Mouse (Mus musculus): Measurements from ENCODE around the gene Rcn3. TPM values are rescaled to one million over a fixed set of nuclear protein-coding genes. Genes with fewer than 3 reads are reported as not detected.
"Not testable (repeated sequence)": the region's sequence is repeated elsewhere in the genome, so short reads cannot be mapped to it uniquely, and the experiment has no call there.

The Rcn3 gene
- total and polyA plus RNA-seq, 3 experiments, result 24.6 to 64.5 (median 27.9) TPM

DNA sequence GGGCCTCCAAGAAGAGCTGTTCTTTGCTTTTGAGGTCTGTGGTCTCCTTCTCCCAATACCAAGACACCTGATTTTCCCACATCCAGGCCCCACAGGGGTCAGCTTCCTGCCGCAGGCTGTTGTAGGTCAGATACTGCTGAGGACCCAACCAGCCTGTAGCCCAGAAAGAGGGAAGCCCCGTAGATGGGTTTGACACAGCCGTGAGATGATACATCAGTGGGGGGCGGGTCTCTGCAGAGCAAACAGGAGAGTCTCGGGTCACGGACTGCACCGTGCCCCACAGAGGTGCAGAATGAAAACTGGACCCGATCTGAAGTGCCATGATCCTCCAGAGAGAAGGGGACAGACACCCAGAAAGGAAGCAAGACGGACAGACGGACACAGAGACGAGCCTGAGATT lies 10.4 kb upstream of the Rcn3 start:
- Histone ChIP-seq H3K4me1 (ENCODE audit: control insufficient read depth, insufficient read depth, low read length) (peaks cover 16% of the 10 kb centered on the region), H3K36me3 (ENCODE audit: control insufficient read depth, insufficient read depth, low read length) (0 out of 2 replicates have a peak, but pooled peaks cover 4% of the 10 kb centered on the region), H3K4me3 (peak overlapping the region; percentile 54), H3K79me2 (replicated peaks; ENCODE audit: control insufficient read depth, insufficient read depth, low read length) (peaks cover 2% of the 10 kb centered on the region), H3K27me3 (ENCODE audit: control insufficient read depth, insufficient read depth, low read length) (no peaks in the 10 kb centered on the region), H3K9ac (ENCODE audit: low read depth, low read length) (peak overlapping the region; percentile 25; the same call in 1 of the 2 replicates), H3K27ac (peak overlapping the region; percentile 95)
- intact Hi-C loops (cut with DNase I), result loop anchor here (2.0 kb wide), 2 partner anchors 18 to 20 kb away; no protein-coding TSS in a partner anchor
- TF ChIP-seq POLR2A (IDR thresholded peaks at IDR 0.05; ENCODE audit: insufficient read depth, low read depth, low read length) (no peak), CTCF (IDR thresholded peaks at IDR 0.05) (no peak), EP300 (IDR thresholded peaks at IDR 0.05; ENCODE audit: insufficient read depth, low read depth, low read length) (0 out of 2 replicates have a peak, but pooled peaks have one; percentile 6)
- WGBS, result 69% methylated on average over 11 of the region's 11 CpGs
- no peak for DNase-seq

DNA sequence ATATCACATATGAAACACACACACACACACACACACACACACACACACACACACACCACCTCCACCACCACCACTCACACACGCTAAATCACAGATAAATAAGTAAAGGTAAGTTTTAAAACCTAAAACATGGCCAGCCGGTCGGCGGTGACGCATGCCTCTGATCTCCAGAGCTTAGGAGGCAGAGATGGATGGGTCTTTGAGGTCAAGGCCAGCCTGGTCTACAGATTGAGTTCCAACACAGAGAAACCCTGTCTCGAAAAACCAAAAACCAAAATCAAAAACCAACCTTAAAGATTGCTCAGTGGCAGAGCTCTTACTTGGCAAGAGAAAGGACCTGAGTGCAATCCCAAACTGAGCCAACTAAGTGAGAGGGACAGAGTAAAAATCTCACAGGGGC lies 8.0 kb upstream of the Rcn3 start:
- Histone ChIP-seq H3K27me3 (ENCODE audit: control insufficient read depth, insufficient read depth, low read length) (no peaks in the 10 kb centered on the region), H3K9ac (ENCODE audit: low read depth, low read length) (no peak overlapping the region), H3K27ac (no peak overlapping the region; the same call in 1 of the 2 replicates), H3K79me2 (replicated peaks; ENCODE audit: control insufficient read depth, insufficient read depth, low read length) (peaks cover 2% of the 10 kb centered on the region), H3K36me3 (ENCODE audit: control insufficient read depth, insufficient read depth, low read length) (0 out of 2 replicates have a peak, but pooled peaks cover 4% of the 10 kb centered on the region), H3K4me1 (ENCODE audit: control insufficient read depth, insufficient read depth, low read length) (peaks cover 16% of the 10 kb centered on the region), H3K4me3 (no peak overlapping the region)
- intact Hi-C loops (cut with DNase I), result no loop called here
- 93% methylated on average over 6 of the region's 6 CpGs for WGBS
- TF ChIP-seq POLR2A (IDR thresholded peaks at IDR 0.05; ENCODE audit: insufficient read depth, low read depth, low read length) (no peak), CTCF (IDR thresholded peaks at IDR 0.05) (no peak), EP300 (IDR thresholded peaks at IDR 0.05; ENCODE audit: insufficient read depth, low read depth, low read length) (no peak)
- no peak for DNase-seq

DNA sequence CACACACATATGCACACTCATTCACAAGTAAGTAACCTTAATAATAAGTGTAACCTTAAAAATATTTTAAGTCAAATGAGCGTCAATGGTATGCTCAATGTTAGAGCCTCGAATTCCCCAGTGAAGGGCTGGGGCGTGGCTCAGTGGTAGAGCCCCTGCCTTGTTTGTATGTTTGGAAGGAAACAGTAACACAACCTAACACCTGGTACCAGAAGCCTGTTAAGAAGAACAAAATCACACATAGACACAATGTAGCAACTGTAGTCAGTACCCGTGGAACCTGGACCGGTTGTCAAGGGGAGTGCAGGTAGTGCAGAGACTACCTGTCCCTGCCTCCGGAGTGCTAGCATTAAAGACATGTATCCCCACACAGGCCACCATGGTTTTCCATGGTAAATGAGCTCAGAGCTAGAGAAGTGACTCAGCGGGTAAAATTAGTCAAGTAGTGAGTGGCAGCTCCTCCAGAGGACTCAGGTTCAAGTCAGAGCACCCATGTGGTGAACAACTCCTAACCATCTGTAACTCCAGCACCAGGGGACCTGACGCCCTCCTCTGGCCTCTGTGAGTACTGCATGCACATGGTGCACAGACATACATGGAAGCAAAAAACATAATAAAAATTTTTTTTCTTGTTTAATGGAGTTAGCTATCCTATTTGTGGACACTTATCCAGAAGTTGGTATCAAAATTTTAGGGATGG lies 6.7 kb upstream of the Rcn3 start:
- Histone ChIP-seq H3K9ac (ENCODE audit: low read depth, low read length) (no peak overlapping the region), H3K79me2 (replicated peaks; ENCODE audit: control insufficient read depth, insufficient read depth, low read length) (peaks cover 2% of the 10 kb centered on the region), H3K4me3 (no peak overlapping the region), H3K27me3 (ENCODE audit: control insufficient read depth, insufficient read depth, low read length) (no peaks in the 10 kb centered on the region), H3K4me1 (ENCODE audit: control insufficient read depth, insufficient read depth, low read length) (peaks cover 10% of the 10 kb centered on the region), H3K36me3 (ENCODE audit: control insufficient read depth, insufficient read depth, low read length) (0 out of 2 replicates have a peak, but pooled peaks cover 4% of the 10 kb centered on the region), H3K27ac (no peak overlapping the region)
- TF ChIP-seq CTCF (IDR thresholded peaks at IDR 0.05), result peak; percentile 57
- no peak for TF ChIP-seq POLR2A (IDR thresholded peaks at IDR 0.05; ENCODE audit: insufficient read depth, low read depth, low read length)
- no peak for TF ChIP-seq EP300 (IDR thresholded peaks at IDR 0.05; ENCODE audit: insufficient read depth, low read depth, low read length)
- DNase-seq, result no peak
- intact Hi-C loops (cut with DNase I), result no loop called here
- 88% methylated on average over 8 of the region's 8 CpGs for WGBS

DNA sequence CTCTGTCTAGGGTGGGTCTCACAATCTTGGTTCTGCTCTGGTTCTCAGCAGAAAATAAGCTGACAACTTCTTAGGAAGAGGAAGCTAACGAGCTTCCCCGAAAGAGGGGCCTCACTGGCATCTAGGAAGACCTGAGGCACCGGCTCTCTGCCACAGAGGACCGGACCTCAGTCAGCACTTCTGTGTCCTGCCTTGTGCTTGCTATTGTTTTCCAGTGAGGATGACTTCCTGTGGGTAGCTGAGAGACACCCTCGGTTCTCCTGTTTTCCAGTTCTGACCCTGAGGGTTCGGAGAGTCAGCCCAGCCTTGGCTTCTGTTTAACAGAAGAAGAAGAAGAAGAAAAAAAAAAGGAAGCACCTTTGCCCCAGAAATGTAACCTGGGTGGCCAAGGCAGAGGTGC lies 5.5 kb upstream of the Rcn3 start:
- Histone ChIP-seq H3K4me3 (no peak overlapping the region), H3K36me3 (ENCODE audit: control insufficient read depth, insufficient read depth, low read length) (0 out of 2 replicates have a peak, but pooled peaks cover 3% of the 10 kb centered on the region), H3K9ac (ENCODE audit: low read depth, low read length) (no peak overlapping the region), H3K27ac (peak overlapping the region; percentile 52), H3K27me3 (ENCODE audit: control insufficient read depth, insufficient read depth, low read length) (no peaks in the 10 kb centered on the region), H3K79me2 (replicated peaks; ENCODE audit: control insufficient read depth, insufficient read depth, low read length) (no peaks in the 10 kb centered on the region; the same call in 1 of the 2 replicates), H3K4me1 (ENCODE audit: control insufficient read depth, insufficient read depth, low read length) (peaks cover 6% of the 10 kb centered on the region)
- TF ChIP-seq EP300 (IDR thresholded peaks at IDR 0.05; ENCODE audit: insufficient read depth, low read depth, low read length) (no peak), CTCF (IDR thresholded peaks at IDR 0.05) (no peak), POLR2A (IDR thresholded peaks at IDR 0.05; ENCODE audit: insufficient read depth, low read depth, low read length) (no peak)
- WGBS, result 30% methylated on average over 6 of the region's 6 CpGs
- DNase-seq, result peak in 1 of 2 experiments; percentile 63
- intact Hi-C loops (cut with DNase I), result no loop called here

DNA sequence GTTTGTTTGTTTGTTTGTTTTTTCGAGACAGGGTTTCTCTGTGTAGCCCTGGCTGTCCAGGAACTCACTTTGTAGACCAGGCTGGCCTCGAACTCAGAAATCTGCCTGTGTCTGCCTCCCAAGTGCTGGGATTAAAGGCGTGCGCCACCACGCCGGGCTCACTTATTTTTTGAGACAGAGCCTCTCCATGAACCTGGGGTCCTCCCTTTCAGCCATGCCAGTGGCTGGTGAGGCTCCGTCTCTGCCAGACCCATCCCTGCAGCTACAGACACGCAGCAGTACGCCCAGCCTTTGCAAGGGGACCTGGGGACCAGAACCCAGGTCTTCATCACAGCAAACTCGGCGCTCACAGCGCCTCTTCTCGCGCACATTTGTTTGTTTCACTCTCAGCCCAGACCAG lies 3.9 kb upstream of the Rcn3 start:
- intact Hi-C loops (cut with DNase I); H3K27me3 ChIP-seq (ENCODE audit: control insufficient read depth, insufficient read depth, low read length); H3K36me3 ChIP-seq (ENCODE audit: control insufficient read depth, insufficient read depth, low read length); H3K27ac ChIP-seq; H3K4me1 ChIP-seq (ENCODE audit: control insufficient read depth, insufficient read depth, low read length); H3K4me3 ChIP-seq; H3K9ac ChIP-seq (ENCODE audit: low read depth, low read length); H3K79me2 ChIP-seq (replicated peaks; ENCODE audit: control insufficient read depth, insufficient read depth, low read length); DNase-seq: not testable (repeated sequence)
- 97% methylated on average over 14 of the region's 14 CpGs for WGBS

DNA sequence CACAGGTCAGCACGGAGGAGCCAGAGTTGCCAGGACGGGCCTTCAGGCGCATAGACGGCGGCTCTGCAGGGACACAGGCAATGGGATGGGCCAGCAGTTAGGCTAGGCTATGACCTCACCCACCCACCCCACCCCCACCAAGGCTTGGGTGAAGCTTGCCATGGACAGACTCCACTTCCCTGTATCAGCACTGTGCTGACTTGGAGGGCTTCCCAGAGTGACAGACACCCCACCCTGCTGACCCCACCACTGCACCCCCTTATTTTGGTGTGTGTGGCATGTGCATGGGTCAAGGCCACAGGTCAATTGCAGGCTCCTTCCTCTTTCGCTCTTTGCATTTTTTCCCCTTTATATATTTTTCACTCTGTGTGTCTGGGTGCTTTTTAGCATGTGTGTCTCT lies 3.3 kb upstream of the Rcn3 start:
- Histone ChIP-seq H3K79me2 (replicated peaks; ENCODE audit: control insufficient read depth, insufficient read depth, low read length) (no peaks in the 10 kb centered on the region), H3K4me1 (ENCODE audit: control insufficient read depth, insufficient read depth, low read length) (0 out of 2 replicates have a peak, but pooled peaks cover 1% of the 10 kb centered on the region), H3K27me3 (ENCODE audit: control insufficient read depth, insufficient read depth, low read length) (no peaks in the 10 kb centered on the region), H3K27ac (no peak overlapping the region), H3K9ac (ENCODE audit: low read depth, low read length) (no peak overlapping the region), H3K36me3 (ENCODE audit: control insufficient read depth, insufficient read depth, low read length) (no peaks in the 10 kb centered on the region), H3K4me3 (no peak overlapping the region)
- WGBS, result 47% methylated on average over 6 of the region's 6 CpGs
- intact Hi-C loops (cut with DNase I), result no loop called here
- peak in 1 of 2 experiments; percentile 52 for DNase-seq
- TF ChIP-seq CTCF (IDR thresholded peaks at IDR 0.05), result no peak
- TF ChIP-seq POLR2A (IDR thresholded peaks at IDR 0.05; ENCODE audit: insufficient read depth, low read depth, low read length), result no peak
- 0 out of 2 replicates have a peak, but pooled peaks have one; percentile 29 for TF ChIP-seq EP300 (IDR thresholded peaks at IDR 0.05; ENCODE audit: insufficient read depth, low read depth, low read length)

Measured in heart, adult 2 months (tissue).